Mouse (Mus musculus) thymus, postnatal 0 days (tissue): ENCODE data around the gene Dgkg. TPM values are rescaled to one million over a fixed set of nuclear protein-coding genes. Genes with fewer than 3 reads are reported as not detected.

Experiments used
- DNase-seq: peaks from one replicate; pipeline ENCODE4 v3.0.0-alpha.2; 2015; ENCODE audit warnings: low spot score
- microRNA-seq: library from miRNA; unstranded; fragments of <30 nt; microRNA quantifications from one replicate; pipeline ENCODE4, GENCODE M21; 2016; ENCODE audit warnings: borderline number of aligned reads
- polyA plus RNA-seq: library from polyadenylated mRNA; unstranded; fragments of >200 nt; fragmentation: Nextera tagmentation; extraction: Ambion mirVana; gene quantifications from 2 replicates; pipeline ENCODE4 v1.2.1, GENCODE M21; 2015

The Dgkg gene
- polyA plus RNA-seq, 1 experiment from 2014 or later = 5.6 TPM

- peak; percentile 24 for DNase-seq
Observed at GRCm38 (mm10) chr16:22440269-22440668, 216.8 kb downstream of the Dgkg start.

GRCm38 (mm10) chr16:22439499-22440177 lies 217.4 kb downstream of the Dgkg start, which contains the start of gene Etv5:
Gene Etv5 (minus strand): TSS chr16:22439719.
- DNase-seq = peak; percentile 99

- peak; percentile 61 for DNase-seq
Observed at GRCm38 (mm10) chr16:22438441-22439373, 218.3 kb downstream of the Dgkg start.

GRCm38 (mm10) chr16:22436106-22436505 lies 220.9 kb downstream of the Dgkg start:
- no peak for DNase-seq

- DNase-seq = no peak
Observed at GRCm38 (mm10) chr16:22434530-22434929, 222.5 kb downstream of the Dgkg start.

GRCm38 (mm10) chr16:22433944-22434343 lies 223.1 kb downstream of the Dgkg start:
- DNase-seq = no peak

- peak; percentile 39 for DNase-seq
Observed at GRCm38 (mm10) chr16:22431773-22432172, 225.2 kb downstream of the Dgkg start.

- no peak for DNase-seq
Observed at GRCm38 (mm10) chr16:22431335-22431734, 225.7 kb downstream of the Dgkg start.

- DNase-seq = no peak
Observed at GRCm38 (mm10) chr16:22430211-22430951, 226.6 kb downstream of the Dgkg start.

- DNase-seq = no peak
Observed at GRCm38 (mm10) chr16:22429377-22429776, 227.6 kb downstream of the Dgkg start.

GRCm38 (mm10) chr16:22428853-22429341 lies 228.1 kb downstream of the Dgkg start:
- DNase-seq = peak; percentile 46

GRCm38 (mm10) chr16:22426866-22427265 lies 230.2 kb downstream of the Dgkg start:
- no peak for DNase-seq

- DNase-seq = no peak
Observed at GRCm38 (mm10) chr16:22422256-22422655, 234.8 kb downstream of the Dgkg start.

Small RNAs within 50 kb of the gene (microRNA-seq; reads per million reads assigned to microRNA genes)
- gene Mir6362 = not detected
- gene Mir8095 = not detected

Other genes starting within 250 kb of the Dgkg start
- 12.1 and 14.7 TPM in 2 replicates for gene Etv5, start 217.5 kb downstream of the Dgkg start, polyA plus RNA-seq
- 0.38 TPM in 1 of 2 replicates, not detected in the other for gene Crygs, start 154.4 kb upstream of the Dgkg start, polyA plus RNA-seq
- gene Tbccd1, start 200.4 kb upstream of the Dgkg start, polyA plus RNA-seq = 21.1 and 21.8 TPM in 2 replicates
- 93.9 and 101 TPM in 2 replicates for gene Dnajb11, start 200.6 kb upstream of the Dgkg start, polyA plus RNA-seq
- 0.55 TPM in 1 of 2 replicates, not detected in the other for gene Ahsg, start 234.1 kb upstream of the Dgkg start, polyA plus RNA-seq